Mouse (Mus musculus) MEL (cell line): ENCODE data around the gene B3galt6. TPM values are rescaled to one million over a fixed set of nuclear protein-coding genes. Genes with fewer than 3 reads are reported as not detected.

Experiments
- DNase-seq: peaks from one replicate; pipeline ENCODE4 v3.0.0; 2011; ENCODE audit warnings: low read depth, low spot score
- H3K27ac ChIP-seq: 2 replicates; pipeline ENCODE4 v1.5.1; 2012; ENCODE audit warnings: low read depth, mild to moderate bottlenecking, control low read depth, low read length, moderate library complexity; ENCODE audit not compliant: control insufficient read depth
- H3K27me3 ChIP-seq, 2 experiments: fragments of 150-350 bp in 1 of 2; sonication (generic) in 1 of 2; 2 replicates each; pipeline ENCODE4 v1.6.1; 2012; ENCODE audit warnings: low read length in 2 of 2, mild to moderate bottlenecking in 2 of 2, improper control_type of control experiment in 1 of 2, moderate library complexity in 1 of 2; ENCODE audit not compliant: insufficient read depth in 2 of 2, control insufficient read depth in 1 of 2
- H3K36me3 ChIP-seq, 2 experiments: 2 replicates each; pipeline ENCODE4 v1.6.1; 2012 to 2014; ENCODE audit warnings: low read length in 2 of 2, improper control_type of control experiment in 1 of 2, inconsistent platforms in 1 of 2, mild to moderate bottlenecking in 1 of 2; ENCODE audit not compliant: insufficient read depth in 2 of 2, control insufficient read depth in 1 of 2
- H3K4me1 ChIP-seq, 2 experiments: fragments of 150-350 bp in 1 of 2; sonication (generic) in 1 of 2; 2 replicates each; pipeline ENCODE4 v1.6.1; 2012; ENCODE audit warnings: low read length in 2 of 2, improper control_type of control experiment in 1 of 2, mild to moderate bottlenecking in 1 of 2; ENCODE audit not compliant: insufficient read depth in 2 of 2, control insufficient read depth in 1 of 2
- H3K4me3 ChIP-seq, 2 experiments: fragments of 150-350 bp in 1 of 2; sonication (generic) in 1 of 2; 2 replicates each; pipeline ENCODE4 v1.5.1; 2012; ENCODE audit warnings: low read depth in 2 of 2, low read length in 2 of 2, mild to moderate bottlenecking in 2 of 2, moderate library complexity in 2 of 2, control low read depth in 1 of 2, improper control_type of control experiment in 1 of 2; ENCODE audit not compliant: control insufficient read depth in 1 of 2, insufficient read depth in 1 of 2
- H3K79me2 ChIP-seq: 2 replicates; pipeline ENCODE4 v1.6.1; 2012; ENCODE audit warnings: mild to moderate bottlenecking, low read length, moderate library complexity; ENCODE audit not compliant: control insufficient read depth, poor library complexity, insufficient read depth
- H3K9ac ChIP-seq: 2 replicates; pipeline ENCODE4 v1.6.1; 2012; ENCODE audit warnings: low read depth, mild to moderate bottlenecking, control low read depth, low read length, moderate library complexity; ENCODE audit not compliant: control insufficient read depth, poor library complexity, severe bottlenecking
- H3K9me3 ChIP-seq: fragments of 150-350 bp; sonication (generic); replicated peaks from 2 replicates; pipeline ENCODE4 v1.6.1; 2012; ENCODE audit warnings: mild to moderate bottlenecking, low read length, improper control_type of control experiment, moderate library complexity; ENCODE audit not compliant: insufficient read depth
- BHLHE40 ChIP-seq: IDR thresholded peaks from 2 replicates; pipeline ENCODE4 v1.6.1; 2012; ENCODE audit warnings: low read depth, mild to moderate bottlenecking, inconsistent platforms, low read length, improper control_type of control experiment, borderline replicate concordance
- CHD1 ChIP-seq: IDR thresholded peaks from 2 replicates; pipeline ENCODE4 v1.6.1; 2012; ENCODE audit warnings: low read depth, mild to moderate bottlenecking, inconsistent platforms, low read length, improper control_type of control experiment
- CHD2 ChIP-seq: IDR thresholded peaks from 2 replicates; pipeline ENCODE4 v1.6.1; 2011; ENCODE audit warnings: low read length, improper control_type of control experiment
- CTCF ChIP-seq, 3 experiments: IDR thresholded peaks in 2 of 3; conservative IDR thresholded peaks in 1 of 3; 2 replicates each; pipeline ENCODE4 v1.5.1; 2011 to 2012; ENCODE audit warnings: low read length in 3 of 3, low read depth in 2 of 3, mild to moderate bottlenecking in 2 of 3, improper control_type of control experiment in 1 of 3, inconsistent platforms in 1 of 3, mixed read lengths in 1 of 3, moderate library complexity in 1 of 3; ENCODE audit not compliant: control insufficient read depth in 1 of 3, insufficient read depth in 1 of 3, poor library complexity in 1 of 3, severe bottlenecking in 1 of 3
- E2F4 ChIP-seq: IDR thresholded peaks from 2 replicates; pipeline ENCODE4 v1.6.1; 2011; ENCODE audit warnings: low read depth, low read length, improper control_type of control experiment, borderline replicate concordance
- ELF1 ChIP-seq: IDR thresholded peaks from 2 replicates; pipeline ENCODE4 v1.6.1; 2014; ENCODE audit warnings: low read depth, mild to moderate bottlenecking, inconsistent platforms, low read length, improper control_type of control experiment, moderate library complexity
- EP300 ChIP-seq, 2 experiments: IDR thresholded peaks; 2 replicates each; pipeline ENCODE4 v1.6.1; 2011; ENCODE audit warnings: improper control_type of control experiment in 2 of 2, low read length in 2 of 2, low read depth in 1 of 2, mild to moderate bottlenecking in 1 of 2
- ETS1 ChIP-seq: IDR thresholded peaks from 2 replicates; pipeline ENCODE4 v1.6.1; 2012; ENCODE audit warnings: low read depth, mild to moderate bottlenecking, inconsistent platforms, low read length, improper control_type of control experiment, moderate library complexity
- GABPA ChIP-seq: IDR thresholded peaks from 2 replicates; pipeline ENCODE4 v1.6.1; 2012; ENCODE audit warnings: low read depth, mild to moderate bottlenecking, inconsistent platforms, low read length, improper control_type of control experiment, moderate library complexity
- HCFC1 ChIP-seq: IDR thresholded peaks from 2 replicates; pipeline ENCODE4 v1.6.1; 2012; ENCODE audit warnings: low read depth, mild to moderate bottlenecking, inconsistent platforms, low read length, improper control_type of control experiment, moderate library complexity
- KAT2A ChIP-seq: conservative IDR thresholded peaks from 2 replicates; pipeline ENCODE4 v1.6.1; 2012; ENCODE audit warnings: low read depth, low read length, improper control_type of control experiment, inconsistent platforms
- MAFK ChIP-seq: IDR thresholded peaks from 2 replicates; pipeline ENCODE4 v1.6.1; 2011; ENCODE audit warnings: low read depth, mild to moderate bottlenecking, low read length, improper control_type of control experiment, borderline replicate concordance
- MAX ChIP-seq: IDR thresholded peaks from 2 replicates; pipeline ENCODE4 v1.6.1; 2011; ENCODE audit warnings: low read length, improper control_type of control experiment
- MAZ ChIP-seq: IDR thresholded peaks from 2 replicates; pipeline ENCODE4 v1.6.1; 2012; ENCODE audit warnings: low read depth, mild to moderate bottlenecking, inconsistent platforms, low read length, improper control_type of control experiment
- MEF2A ChIP-seq: IDR thresholded peaks from 2 replicates; pipeline ENCODE4 v1.6.1; 2014; ENCODE audit warnings: low read depth, mild to moderate bottlenecking, inconsistent platforms, low read length, improper control_type of control experiment; ENCODE audit not compliant: poor library complexity, insufficient replicate concordance, severe bottlenecking; ENCODE audit errors: extremely low read depth
- MXI1 ChIP-seq: IDR thresholded peaks from 2 replicates; pipeline ENCODE4 v1.6.1; 2011; ENCODE audit warnings: mild to moderate bottlenecking, low read depth, low read length, improper control_type of control experiment
- MYC ChIP-seq: IDR thresholded peaks from 2 replicates; pipeline ENCODE4 v1.6.1; 2011; ENCODE audit warnings: low read depth, mild to moderate bottlenecking, low read length, improper control_type of control experiment, moderate library complexity
- POLR2A ChIP-seq, 2 experiments: IDR thresholded peaks; 2 replicates each; pipeline ENCODE4 v1.6.1; 2011 to 2012; ENCODE audit warnings: low read length in 2 of 2, mild to moderate bottlenecking in 2 of 2, control low read depth in 1 of 2, improper control_type of control experiment in 1 of 2, low read depth in 1 of 2, moderate library complexity in 1 of 2; ENCODE audit not compliant: control insufficient read depth in 1 of 2, insufficient read depth in 1 of 2, poor library complexity in 1 of 2
- POLR2AphosphoS2 ChIP-seq: IDR thresholded peaks from 2 replicates; pipeline ENCODE4 v1.6.1; 2011; ENCODE audit warnings: low read length, improper control_type of control experiment
- POLR2AphosphoS5 ChIP-seq: IDR thresholded peaks from 2 replicates; pipeline ENCODE4 v1.6.1; 2012; ENCODE audit warnings: low read depth, borderline replicate concordance, mild to moderate bottlenecking, inconsistent platforms, low read length, moderate library complexity, mixed read lengths
- RAD21 ChIP-seq: IDR thresholded peaks from 2 replicates; pipeline ENCODE4 v1.6.1; 2011; ENCODE audit warnings: mild to moderate bottlenecking, low read depth, low read length, improper control_type of control experiment
- RCOR1 ChIP-seq: IDR thresholded peaks from 2 replicates; pipeline ENCODE4 v1.6.1; 2012; ENCODE audit warnings: low read depth, mild to moderate bottlenecking, inconsistent platforms, low read length, improper control_type of control experiment
- SIN3A ChIP-seq: IDR thresholded peaks from 2 replicates; pipeline ENCODE4 v1.6.1; 2012; ENCODE audit warnings: low read length, improper control_type of control experiment, inconsistent platforms
- SMC3 ChIP-seq: IDR thresholded peaks from 2 replicates; pipeline ENCODE4 v1.6.1; 2011; ENCODE audit warnings: low read depth, low read length, improper control_type of control experiment
- TAL1 ChIP-seq: IDR thresholded peaks from 2 replicates; pipeline ENCODE4 v1.6.1; 2012; ENCODE audit warnings: mild to moderate bottlenecking, inconsistent platforms, low read length, moderate library complexity, mixed read lengths
- TBP ChIP-seq: IDR thresholded peaks from 2 replicates; pipeline ENCODE4 v1.8.0; 2011; ENCODE audit warnings: low read depth, low read length, improper control_type of control experiment
- TCF12 ChIP-seq: IDR thresholded peaks from 2 replicates; pipeline ENCODE4 v1.6.1; 2014; ENCODE audit warnings: low read depth, mild to moderate bottlenecking, inconsistent platforms, low read length, improper control_type of control experiment, moderate library complexity
- USF1 ChIP-seq: IDR thresholded peaks from 2 replicates; pipeline ENCODE4 v1.6.1; 2014; ENCODE audit warnings: low read depth, mild to moderate bottlenecking, inconsistent platforms, low read length, improper control_type of control experiment, moderate library complexity
- USF2 ChIP-seq, 2 experiments: IDR thresholded peaks; 2 replicates each; pipeline ENCODE4 v1.6.1; 2011 to 2012; ENCODE audit warnings: improper control_type of control experiment in 2 of 2, low read length in 2 of 2, borderline replicate concordance in 1 of 2, inconsistent platforms in 1 of 2, low read depth in 1 of 2, mild to moderate bottlenecking in 1 of 2; ENCODE audit not compliant: insufficient read depth in 1 of 2
- ZC3H11A ChIP-seq: IDR thresholded peaks from 2 replicates; pipeline ENCODE4 v1.6.1; 2012; ENCODE audit warnings: low read depth, mild to moderate bottlenecking, inconsistent platforms, low read length, improper control_type of control experiment
- polyA plus RNA-seq, 2 experiments: library from polyadenylated mRNA; stranded (reverse) in 1 of 2; unstranded in 1 of 2; fragments of >175 nt in 1 of 2; fragments of >200 nt in 1 of 2; gene quantifications; 2 replicates each; pipeline versions ENCODE4 v1.2.1 to v1.2.4; 2012; ENCODE audit warnings: low replicate concordance in 2 of 2, low read depth in 1 of 2; ENCODE audit not compliant: insufficient read length in 2 of 2, insufficient read depth in 1 of 2, missing spikeins in 1 of 2
- total RNA-seq: library from RNA; depleted of rRNA; stranded (reverse); fragments of 300-350 nt; gene quantifications from 2 replicates; pipeline ENCODE4 v1.2.3, GENCODE M21; 2012

The B3galt6 gene
- total and polyA plus RNA-seq, 3 experiments, result 3.8 to 9.1 TPM; not detected in 1

DNA sequence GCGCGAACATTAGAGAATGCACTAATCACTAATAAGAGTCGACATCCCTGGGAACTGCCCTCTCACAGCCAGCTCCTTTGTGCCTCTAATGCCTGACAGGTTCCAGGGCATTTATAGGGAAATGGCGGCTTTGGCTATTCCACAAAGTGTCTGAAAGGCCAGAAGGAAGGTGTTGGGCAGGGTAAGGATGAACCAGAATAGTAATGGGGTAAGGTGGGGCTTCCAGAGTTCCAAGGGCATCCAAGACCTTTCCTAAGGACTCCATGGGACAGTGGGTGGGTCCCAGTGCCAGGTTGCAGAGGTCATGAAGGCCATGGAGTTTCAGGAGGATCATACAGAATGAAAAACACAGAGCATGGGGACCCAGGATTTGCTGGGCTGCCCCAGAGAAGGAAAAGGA lies 41.9 kb upstream of the B3galt6 start:
- DNase-seq, result no peak
- no peak overlapping the region for H3K4me3 ChIP-seq
- H3K27ac ChIP-seq, result no peak overlapping the region
- TF ChIP-seq MAZ (no peak), POLR2A (IDR thresholded peaks at IDR 0.05; ENCODE audit: control insufficient read depth in 1 of 2, insufficient read depth in 1 of 2, low read depth in 1 of 2, low read length in 2 of 2, poor library complexity in 1 of 2) (no peak), E2F4 (no peak), ELF1 (no peak), MAX (no peak)
- no peaks in the 10 kb centered on the region for H3K9me3 ChIP-seq
- no peaks in the 10 kb centered on the region for H3K79me2 ChIP-seq
- no peaks in the 10 kb centered on the region for H3K27me3 ChIP-seq
- peaks cover 11 to 21% of the 10 kb centered on the region in 2 experiments for H3K4me1 ChIP-seq
- no peak overlapping the region for H3K9ac ChIP-seq
- peaks cover 0 to 12% of the 10 kb centered on the region in 2 experiments; a peak in 2 of 4 replicates for H3K36me3 ChIP-seq

DNA sequence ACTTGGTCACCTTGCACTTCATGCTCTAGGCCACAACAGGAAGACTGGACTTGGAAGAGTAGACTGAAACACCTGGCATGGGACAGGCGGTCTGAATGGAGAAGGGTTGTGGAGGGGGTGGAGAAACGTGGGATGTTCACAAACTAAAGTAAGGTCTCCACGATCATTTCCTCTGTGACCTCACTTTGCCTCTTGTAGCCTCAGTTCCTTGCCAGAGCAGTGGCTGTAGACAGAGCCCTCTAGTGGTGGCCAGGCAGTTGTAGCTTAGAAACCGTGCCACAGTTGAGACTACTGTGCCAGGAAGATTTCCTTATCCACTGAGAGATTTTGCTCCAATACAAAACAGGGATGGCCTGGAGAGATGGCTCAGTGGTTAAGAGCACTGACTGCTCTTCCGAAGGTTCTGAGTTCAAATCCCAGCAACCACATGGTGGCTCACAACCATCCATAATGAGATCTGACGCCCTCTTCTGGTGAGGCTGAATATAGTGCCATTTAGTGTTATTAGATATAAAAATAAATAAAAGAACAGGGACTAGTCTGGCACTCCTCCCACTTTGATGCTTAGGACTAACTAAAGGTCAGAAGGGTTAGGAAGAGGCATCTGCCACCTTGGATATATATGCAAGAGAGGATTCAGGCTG lies 41.1 kb upstream of the B3galt6 start:
- H3K27me3 ChIP-seq, result no peaks in the 10 kb centered on the region
- peak overlapping the region; percentile 43; the same call in 1 of the 2 replicates for H3K9ac ChIP-seq
- no peaks in the 10 kb centered on the region for H3K79me2 ChIP-seq
- peak; percentile 87 for DNase-seq
- H3K27ac ChIP-seq, result peak overlapping the region; percentile 46
- H3K4me3 ChIP-seq, result peak overlapping the region; percentile 12 to 35; a peak in 2 of 4 replicates
- H3K9me3 ChIP-seq, result no peaks in the 10 kb centered on the region
- H3K4me1 ChIP-seq, result peaks cover 11 to 21% of the 10 kb centered on the region in 2 experiments
- H3K36me3 ChIP-seq, result peaks cover 0 to 12% of the 10 kb centered on the region in 2 experiments; a peak in 2 of 4 replicates
- TF ChIP-seq SMC3 (peak; percentile 73), HCFC1 (peak; percentile 58), USF2 (IDR thresholded peaks at IDR 0.05; ENCODE audit: borderline replicate concordance in 1 of 2, insufficient read depth in 1 of 2, low read depth in 1 of 2, low read length in 2 of 2) (no peak), MAZ (no peak), CHD2 (no peak), ZC3H11A (peak; percentile 53), POLR2AphosphoS2 (no peak), RCOR1 (0 out of 2 replicates have a peak, but pooled peaks have one; percentile 16), TCF12 (0 out of 2 replicates have a peak, but pooled peaks have one; percentile 4), CTCF (IDR thresholded peaks at IDR 0.05 in 2 of 3, conservative IDR thresholded peaks at IDR 0.05 in 1 of 3; ENCODE audit: control insufficient read depth in 1 of 3, insufficient read depth in 1 of 3, low read depth in 2 of 3, low read length in 3 of 3, poor library complexity in 1 of 3, severe bottlenecking in 1 of 3) (peak; percentile 80 to 93 (median 89)), ELF1 (no peak), KAT2A (no peak), SIN3A (peak; percentile 22; the same call in 1 of the 2 replicates), CHD1 (no peak), ETS1 (no peak), POLR2AphosphoS5 (no peak), MAX (no peak), GABPA (no peak), MEF2A (no peak), RAD21 (peak; percentile 59), EP300 (IDR thresholded peaks at IDR 0.05; ENCODE audit: low read depth in 1 of 2, low read length in 2 of 2) (no peak), MYC (peak; percentile 59; the same call in 1 of the 2 replicates), BHLHE40 (no peak), USF1 (no peak), TBP (0 out of 2 replicates have a peak, but pooled peaks have one; percentile 51), MXI1 (peak; percentile 46; the same call in 1 of the 2 replicates), TAL1 (no peak), MAFK (no peak)
